Mouse (Mus musculus) limb, embryonic 14.5 days (tissue): Measurements from ENCODE around the gene S100b. TPM values are rescaled to one million over a fixed set of nuclear protein-coding genes. Genes with fewer than 3 reads are reported as not detected.

Experiments used
- ATAC-seq: fragments of 200-750 bp; cut with Nextera tagmentation; 2 replicates; pipeline ENCODE4 v1.8.0; 2017; ENCODE audit warnings: low read depth, moderate number of reproducible peaks, moderate TSS enrichment; ENCODE audit not compliant: low FRiP score
- DNase-seq: peaks from one replicate; pipeline ENCODE4 v3.0.0-alpha.2; 2015; ENCODE audit warnings: low spot score
- H3K27ac ChIP-seq: fragments of 300-500 bp; sonication (generic); replicated peaks from 2 replicates; pipeline ENCODE4 v1.5.1; 2014; ENCODE audit warnings: low read depth, mild to moderate bottlenecking, low read length, moderate library complexity, mixed read lengths
- H3K27me3 ChIP-seq: fragments of 300-500 bp; sonication (generic); 2 replicates; pipeline ENCODE4 v1.6.1; 2014; ENCODE audit warnings: low read length, mixed read lengths; ENCODE audit not compliant: control insufficient read depth, insufficient read depth
- H3K36me3 ChIP-seq: fragments of 300-500 bp; sonication (generic); 2 replicates; pipeline ENCODE4 v1.6.1; 2014; ENCODE audit warnings: mild to moderate bottlenecking, low read length, moderate library complexity, mixed read lengths; ENCODE audit not compliant: control insufficient read depth, insufficient read depth
- H3K4me1 ChIP-seq: fragments of 300-500 bp; sonication (generic); 2 replicates; pipeline ENCODE4 v1.6.1; 2014; ENCODE audit warnings: antibody characterized with exemption, low read length, mixed read lengths; ENCODE audit not compliant: control insufficient read depth, insufficient read depth
- H3K4me2 ChIP-seq: fragments of 300-500 bp; sonication (generic); replicated peaks from 2 replicates; pipeline ENCODE4 v1.6.1; 2014; ENCODE audit warnings: low read depth, mild to moderate bottlenecking, low read length, moderate library complexity; ENCODE audit not compliant: severe bottlenecking
- H3K4me3 ChIP-seq: fragments of 300-500 bp; sonication (generic); replicated peaks from 2 replicates; pipeline ENCODE4 v1.5.1; 2014; ENCODE audit warnings: low read length
- H3K9ac ChIP-seq: fragments of 300-500 bp; sonication (generic); 2 replicates; pipeline ENCODE4 v1.6.1; 2014; ENCODE audit warnings: mild to moderate bottlenecking, low read depth, low read length, moderate library complexity; ENCODE audit not compliant: severe bottlenecking
- H3K9me3 ChIP-seq: fragments of 300-500 bp; sonication (generic); 2 replicates; pipeline ENCODE4 v1.6.1; 2016; ENCODE audit warnings: low read length; ENCODE audit not compliant: control insufficient read depth
- POLR2A ChIP-seq: fragments of 200-500 bp; IDR thresholded peaks from 2 replicates; pipeline ENCODE4 v1.8.0; 2012; ENCODE audit warnings: inconsistent platforms, mild to moderate bottlenecking, moderate library complexity, borderline replicate concordance; ENCODE audit not compliant: insufficient read depth, insufficient read length; ENCODE audit errors: extremely low read depth
- WGBS: fragments of 180-500 bp; shearing (Covaris S2); extraction: QIAGEN DNeasy Blood & Tissue Kit; methylation state at CpG from one replicate; pipeline ENCODE4 v1.1.7; 2014; 5-methylcytosine and 5-hydroxymethylcytosine counted together
- polyA plus RNA-seq, 2 experiments: library from polyadenylated mRNA; depleted of rRNA in 1 of 2; stranded (reverse) in 1 of 2; unstranded in 1 of 2; fragments of >200 nt; fragmentation: Nextera tagmentation in 1 of 2; extraction: Ambion mirVana in 1 of 2; gene quantifications; 2 replicates each; pipeline versions ENCODE4 v1.2.1 to v1.2.3; 2012 to 2014

The S100b gene
- polyA plus RNA-seq, 2 experiments: 9.9 to 20.1 TPM

DNA sequence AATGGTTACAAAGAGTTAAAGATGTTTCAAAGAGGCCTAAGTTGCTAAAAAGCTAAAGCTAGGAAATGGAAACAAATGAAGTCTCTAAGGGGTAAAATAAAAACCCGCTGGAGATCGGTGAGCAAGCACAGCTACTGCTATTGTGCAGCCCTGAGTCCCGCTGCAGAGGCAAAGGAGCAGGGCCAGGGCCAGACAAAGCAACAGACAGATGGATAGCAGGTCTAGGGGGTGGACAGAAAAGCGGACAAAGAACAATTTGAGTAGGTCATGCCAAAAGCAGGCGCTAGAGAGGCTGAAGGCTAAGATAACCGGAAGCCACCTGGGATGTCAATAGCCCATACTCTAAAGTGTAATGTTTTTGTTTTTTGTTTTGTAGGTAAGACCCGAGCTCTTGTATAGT is 2.8 kb upstream of the S100b start:
- Histone ChIP-seq H3K4me2 (no peak overlapping the region), H3K36me3 (no peaks in the 10 kb centered on the region), H3K9me3 (no peaks in the 10 kb centered on the region), H3K4me1 (peaks cover 13% of the 10 kb centered on the region), H3K27ac (no peak overlapping the region), H3K9ac (no peak overlapping the region), H3K27me3 (no peaks in the 10 kb centered on the region), H3K4me3 (no peak overlapping the region)
- DNase-seq (no peak), ATAC-seq (no peak)
- no peak for TF ChIP-seq POLR2A
- 91% methylated on average over 7 of the region's 7 CpGs for WGBS

DNA sequence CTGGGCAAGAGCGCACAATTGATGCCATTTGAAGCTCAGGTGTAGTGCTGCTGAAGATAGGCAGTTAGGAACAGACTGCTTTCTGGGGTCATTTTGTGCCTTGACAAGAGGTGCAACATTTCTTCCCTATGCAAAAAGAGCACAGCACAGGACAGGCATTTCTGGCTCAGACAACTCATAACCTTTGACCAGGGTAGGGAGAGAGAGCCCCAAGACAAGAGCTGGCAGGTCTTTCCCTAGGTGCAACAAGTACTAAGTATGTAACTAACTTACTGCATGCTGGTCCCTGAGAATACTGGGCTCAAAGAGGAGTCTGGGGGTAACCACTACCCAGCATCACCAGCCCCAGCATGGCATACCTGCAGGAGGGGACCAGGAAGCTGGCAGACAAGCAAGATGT is 574 bp upstream of the S100b start:
- H3K4me2 ChIP-seq: no peak overlapping the region
- H3K27ac ChIP-seq: peak overlapping the region; percentile 68
- no peak overlapping the region for H3K4me3 ChIP-seq
- DNase-seq (no peak), ATAC-seq (no peak)
- 100% methylated on average over 1 of the region's 1 CpGs for WGBS
- no peaks in the 10 kb centered on the region for H3K36me3 ChIP-seq
- no peak for TF ChIP-seq POLR2A
- no peaks in the 10 kb centered on the region for H3K27me3 ChIP-seq
- no peaks in the 10 kb centered on the region for H3K9me3 ChIP-seq
- H3K9ac ChIP-seq: no peak overlapping the region
- peaks cover 13% of the 10 kb centered on the region for H3K4me1 ChIP-seq

DNA sequence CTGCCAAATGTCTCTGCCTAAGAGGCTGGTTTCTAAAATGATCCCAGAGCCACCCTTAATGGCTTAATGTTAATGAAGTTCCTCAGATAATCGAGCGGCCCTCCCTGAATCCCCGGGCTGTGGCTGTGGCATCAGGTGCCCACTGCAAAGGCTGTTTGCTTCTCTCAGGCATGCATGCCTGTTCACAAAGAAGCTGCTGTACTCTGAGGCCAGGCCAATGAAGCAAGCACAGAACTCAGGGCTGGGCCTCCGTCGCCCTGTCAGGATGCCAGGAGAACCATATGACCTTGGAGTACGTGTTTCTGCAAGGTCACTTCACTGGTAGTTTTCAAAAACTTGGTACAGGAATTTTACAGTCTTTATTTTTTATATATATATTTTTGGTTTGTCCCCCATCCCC is 2.0 kb downstream of the S100b start:
- no peak overlapping the region for H3K9ac ChIP-seq
- ATAC-seq (no peak), DNase-seq (no peak)
- H3K4me3 ChIP-seq: no peak overlapping the region
- H3K9me3 ChIP-seq: no peaks in the 10 kb centered on the region
- peaks cover 13% of the 10 kb centered on the region for H3K4me1 ChIP-seq
- H3K27me3 ChIP-seq: no peaks in the 10 kb centered on the region
- no peak for TF ChIP-seq POLR2A
- 74% methylated on average over 6 of the region's 6 CpGs for WGBS
- no peak overlapping the region for H3K4me2 ChIP-seq
- no peaks in the 10 kb centered on the region for H3K36me3 ChIP-seq
- 0 out of 2 replicates have a peak overlapping the region, but pooled peaks have one; percentile 3 for H3K27ac ChIP-seq

DNA sequence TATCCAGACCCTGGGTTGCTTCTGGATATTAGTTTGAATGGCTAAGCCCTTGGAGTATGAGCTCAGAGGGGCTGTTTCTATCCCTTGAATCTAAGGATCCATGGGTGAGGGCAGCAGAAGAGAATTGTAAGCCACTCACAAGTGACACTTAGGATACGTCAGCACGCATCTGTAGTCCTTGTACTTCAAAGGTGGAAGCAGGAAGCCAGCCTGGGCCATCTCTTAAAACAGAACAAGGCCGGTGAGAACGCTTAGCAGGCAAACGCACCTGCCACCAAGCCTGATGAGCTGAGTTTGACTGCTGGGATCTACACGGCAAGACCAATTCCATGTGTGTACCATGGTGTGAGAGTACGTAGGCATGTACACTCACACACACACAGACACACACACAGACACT is 3.6 kb downstream of the S100b start:
- H3K27ac ChIP-seq: no peak overlapping the region
- H3K4me1 ChIP-seq: peaks cover 13% of the 10 kb centered on the region
- H3K9ac ChIP-seq: no peak overlapping the region
- H3K4me2 ChIP-seq: no peak overlapping the region
- no peak overlapping the region for H3K4me3 ChIP-seq
- no peak for TF ChIP-seq POLR2A
- 86% methylated on average over 7 of the region's 7 CpGs for WGBS
- H3K9me3 ChIP-seq: no peaks in the 10 kb centered on the region
- ATAC-seq: no peak
- no peak for DNase-seq
- peaks cover 3% of the 10 kb centered on the region; the same call in 1 of the 2 replicates for H3K36me3 ChIP-seq
- H3K27me3 ChIP-seq: no peaks in the 10 kb centered on the region

DNA sequence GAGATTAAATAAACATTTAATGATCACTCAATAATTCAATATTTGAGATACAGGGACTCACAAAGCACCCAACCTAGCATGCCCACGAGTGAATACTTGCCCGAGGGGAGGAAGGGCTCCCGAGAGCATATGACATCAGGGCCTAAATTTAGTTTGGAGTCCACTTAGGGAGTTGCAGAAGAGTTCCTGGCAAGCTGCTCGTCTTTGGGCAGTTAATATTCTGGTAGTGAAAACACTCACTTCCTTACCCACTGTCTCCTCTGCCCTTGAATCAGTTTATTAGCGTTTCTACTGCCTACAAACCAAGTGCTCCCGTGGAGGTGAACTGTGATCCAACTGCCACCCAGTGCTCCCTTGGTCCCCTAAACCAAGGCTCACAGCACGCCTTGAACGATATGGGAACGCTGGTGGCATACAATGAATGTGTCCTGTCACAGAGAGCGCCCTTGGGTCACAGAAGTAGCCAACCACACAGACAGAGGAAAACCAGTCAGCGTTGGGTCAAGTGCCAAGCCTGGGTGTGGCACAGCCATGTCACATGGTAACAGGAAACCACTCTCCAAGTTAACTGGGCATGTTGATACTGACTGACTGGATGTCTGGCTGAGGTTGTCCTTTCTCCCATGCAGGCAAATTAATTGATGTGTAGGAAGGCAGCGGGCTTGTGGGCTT is 4.2 kb downstream of the S100b start:
- peaks cover 6% of the 10 kb centered on the region; the same call in 1 of the 2 replicates for H3K36me3 ChIP-seq
- TF ChIP-seq POLR2A: no peak
- H3K4me3 ChIP-seq: no peak overlapping the region
- H3K27ac ChIP-seq: no peak overlapping the region
- DNase-seq (no peak), ATAC-seq (no peak)
- H3K27me3 ChIP-seq: no peaks in the 10 kb centered on the region
- no peak overlapping the region for H3K4me2 ChIP-seq
- no peak overlapping the region for H3K9ac ChIP-seq
- WGBS: 79% methylated on average over 12 of the region's 12 CpGs
- H3K9me3 ChIP-seq: no peaks in the 10 kb centered on the region
- peaks cover 13% of the 10 kb centered on the region for H3K4me1 ChIP-seq
